In the genomic region with DNA sequence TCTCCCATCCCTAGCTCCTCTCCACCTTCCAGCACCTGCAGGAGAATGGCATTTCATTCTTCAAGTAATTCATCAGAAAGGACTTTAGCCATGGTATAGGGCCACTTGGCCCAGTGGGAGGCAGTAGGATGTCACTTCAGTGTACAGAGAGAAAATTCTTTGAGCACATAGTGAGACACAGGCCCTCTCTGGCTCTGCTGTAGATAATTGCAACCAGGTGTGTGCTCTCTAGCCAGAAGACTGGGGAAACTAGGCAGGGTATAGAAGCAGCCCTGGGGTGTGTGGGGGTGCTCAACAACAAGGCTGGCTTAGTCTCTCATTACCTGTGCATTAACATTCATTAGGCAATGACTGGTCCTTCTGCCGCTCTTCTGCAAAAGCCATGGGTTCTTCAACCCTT, we compare ENCODE assay signal across 22 mouse cellular contexts.
DNase-seq lines count a peak whose midpoint lies in the region; ATAC-seq and TF ChIP-seq lines count a peak whose summit lies in the region.
"Had no signal": no experiment of that assay in that cellular context is flagged by ENCODE, and none has a peak within 500 bp of the region (broad histone marks: within the 10 kb centered on the region; RNA-seq: fewer than 3 reads in every experiment).

No protein-coding gene starts in this region.

- dilution Hi-C loops in CH12.LX (cut with MboI; ENCODE audit: extremely low pct_ligation_motif_present, extremely low pct_unique_long_range_greater_than_20kb, low sequenced_read_pairs), result no loop called here

- in situ Hi-C loops in CH12.LX (cut with MboI; ENCODE audit: low pct_ligation_motif_present, low pct_unique_long_range_greater_than_20kb, low sequenced_read_pairs), result no loop called here

- peak; percentile 59 for DNase-seq in 3T3-L1 (ENCODE audit: low read depth, low spot score)
- no peak for DNase-seq in CH12.LX (ENCODE audit: extremely low read depth)
- peak; percentile 61 for DNase-seq in limb, embryonic 11.5 days (ENCODE audit: low spot score)
- DNase-seq in heart, adult 9 months (ENCODE audit: low spot score in 2 of 2), result no peak
- no peak for DNase-seq in adrenal gland, adult (ENCODE audit: inconsistent age in 2 of 2, low spot score in 1 of 2)
- DNase-seq in frontal cortex, postnatal 36 days (ENCODE audit: low spot score in 2 of 2), result no peak
- DNase-seq: adrenal gland, postnatal 36 days; cerebellum, adult 11 months; cerebellum, postnatal 25 days; forebrain, postnatal 0 days; kidney, postnatal 4 days; lung, adult 18-20 months; lung, postnatal 10 days; thymus, adult 2 months; thymus, postnatal 4 days had no signal

- no peak for TF ChIP-seq EP300 in CH12.LX (IDR thresholded peaks at IDR 0.05; ENCODE audit: low read length)

- TF ChIP-seq POLR2A in CH12.LX (IDR thresholded peaks at IDR 0.05; ENCODE audit: low read depth, low read length), result no peak

- no peak for TF ChIP-seq CTCF in CH12.LX (conservative IDR thresholded peaks at IDR 0.05 in 1 of 2, IDR thresholded peaks at IDR 0.05 in 1 of 2; ENCODE audit: low read depth in 2 of 2, low read length in 2 of 2)

- peaks cover 7 to 25% of the 10 kb centered on the region in 2 experiments for H3K4me1 ChIP-seq in CH12.LX (ENCODE audit: control insufficient read depth in 1 of 2, insufficient read depth in 2 of 2)
- peaks cover 13% of the 10 kb centered on the region for H3K4me1 ChIP-seq in embryonic facial prominence, embryonic 12.5 days
- H3K4me1 ChIP-seq in limb, embryonic 11.5 days (ENCODE audit: control insufficient read depth, insufficient read depth, low read length), result peaks cover 19% of the 10 kb centered on the region
- H3K4me1 ChIP-seq: liver, embryonic 12.5 days had no signal

- H3K79me2 ChIP-seq in CH12.LX (replicated peaks; ENCODE audit: control insufficient read depth, extremely low read depth, insufficient read depth, poor library complexity, severe bottlenecking), result no peaks in the 10 kb centered on the region

- no peak overlapping the region for H3K9ac ChIP-seq in CH12.LX (ENCODE audit: insufficient read depth, low read depth)
- no peak overlapping the region for H3K9ac ChIP-seq in embryonic facial prominence, embryonic 12.5 days
- no peak overlapping the region for H3K9ac ChIP-seq in limb, embryonic 11.5 days (ENCODE audit: low read length)
- H3K9ac ChIP-seq: forebrain, postnatal 0 days; kidney, embryonic 15.5 days; liver, embryonic 12.5 days had no signal

- H3K4me2 ChIP-seq in CH12.LX (ENCODE audit: insufficient read depth, low read depth, poor library complexity, severe bottlenecking), result no peak overlapping the region
- H3K4me2 ChIP-seq in embryonic facial prominence, embryonic 12.5 days (replicated peaks), result no peak overlapping the region
- H3K4me2 ChIP-seq in limb, embryonic 11.5 days (ENCODE audit: low read depth, severe bottlenecking), result no peak overlapping the region
- H3K4me2 ChIP-seq: heart, embryonic 11.5 days; kidney, embryonic 15.5 days; liver, embryonic 12.5 days; midbrain, embryonic 11.5 days had no signal

- H3K27ac ChIP-seq in CH12.LX (ENCODE audit: insufficient read depth, low read depth), result no peak overlapping the region
- peak overlapping the region; percentile 51; the same call in 1 of the 2 replicates for H3K27ac ChIP-seq in embryonic facial prominence, embryonic 12.5 days
- no peak overlapping the region; the same call in 1 of the 2 replicates for H3K27ac ChIP-seq in limb, embryonic 11.5 days (replicated peaks; ENCODE audit: low read depth, low read length)
- H3K27ac ChIP-seq: kidney, embryonic 15.5 days; liver, embryonic 12.5 days; stomach, postnatal 0 days had no signal

- TF ChIP-seq RAD21 in CH12.LX (IDR thresholded peaks at IDR 0.05; ENCODE audit: low read depth, low read length), result peak; percentile 15

- no peak overlapping the region for H3K4me3 ChIP-seq in CH12.LX (replicated peaks in 1 of 3; ENCODE audit: low read depth in 2 of 3, low read length in 2 of 3, poor library complexity in 1 of 3)
- H3K4me3 ChIP-seq in embryonic facial prominence, embryonic 12.5 days, result no peak overlapping the region
- no peak overlapping the region for H3K4me3 ChIP-seq in limb, embryonic 11.5 days (ENCODE audit: low read depth, low read length)
- H3K4me3 ChIP-seq: kidney, embryonic 15.5 days; liver, embryonic 12.5 days had no signal

- H3K27me3 ChIP-seq in CH12.LX (replicated peaks), result no peaks in the 10 kb centered on the region
- H3K27me3 ChIP-seq in embryonic facial prominence, embryonic 12.5 days, result no peaks in the 10 kb centered on the region
- no peaks in the 10 kb centered on the region for H3K27me3 ChIP-seq in limb, embryonic 11.5 days (ENCODE audit: control insufficient read depth, insufficient read depth, low read length)
- H3K27me3 ChIP-seq: kidney, embryonic 15.5 days; liver, embryonic 12.5 days had no signal

- H3K9me3 ChIP-seq in CH12.LX (replicated peaks; ENCODE audit: low read length), result peaks cover 2% of the 10 kb centered on the region
- H3K9me3 ChIP-seq in embryonic facial prominence, embryonic 12.5 days, result 0 out of 2 replicates have a peak, but pooled peaks cover 2% of the 10 kb centered on the region
- H3K9me3 ChIP-seq in limb, embryonic 11.5 days (ENCODE audit: control insufficient read depth, low read length), result no peaks in the 10 kb centered on the region
- H3K9me3 ChIP-seq: kidney, embryonic 15.5 days; liver, embryonic 12.5 days had no signal

- peak; percentile 77; the same call in 1 of the 2 replicates for ATAC-seq in embryonic facial prominence, embryonic 12.5 days (ENCODE audit: insufficient number of reproducible peaks, insufficient read depth, low FRiP score, low TSS enrichment)
- ATAC-seq in limb, embryonic 11.5 days (ENCODE audit: insufficient number of reproducible peaks, low FRiP score, low TSS enrichment, low read depth), result peak; percentile 78
- ATAC-seq: forebrain, postnatal 0 days; intestine, postnatal 0 days; liver, embryonic 12.5 days had no signal

- no peaks in the 10 kb centered on the region for H3K36me3 ChIP-seq in CH12.LX (replicated peaks in 1 of 2; ENCODE audit: control insufficient read depth in 1 of 2, insufficient read depth in 1 of 2, low read length in 1 of 2)
- no peaks in the 10 kb centered on the region for H3K36me3 ChIP-seq in embryonic facial prominence, embryonic 12.5 days
- no peaks in the 10 kb centered on the region for H3K36me3 ChIP-seq in limb, embryonic 11.5 days (ENCODE audit: control insufficient read depth, insufficient read depth, low read length)
- H3K36me3 ChIP-seq: kidney, embryonic 15.5 days; liver, embryonic 12.5 days had no signal

- WGBS in embryonic facial prominence, embryonic 12.5 days, result 35% methylated on average over 1 of the region's 1 CpGs
- 26% methylated on average over 1 of the region's 1 CpGs for WGBS in limb, embryonic 11.5 days

TF ChIP-seq in CH12.LX, 34 proteins besides CTCF, POLR2A, EP300 and RAD21:
- TF ChIP-seq SMC3 (IDR thresholded peaks at IDR 0.05; ENCODE audit: low read depth, low read length), result peak; percentile 25
- TF ChIP-seq TBP (conservative IDR thresholded peaks at IDR 0.05; ENCODE audit: low read depth, low read length), result no peak

Comparison
In these comparisons a context has a peak if more than half of its experiments do, and no peak if none do; other contexts are left out.
1. DNase-seq: peak in 3T3-L1 (single experiment) and limb, embryonic 11.5 days (single experiment); none in CH12.LX (single experiment), heart, adult 9 months (0 of 2), adrenal gland, adult (0 of 2) and frontal cortex, postnatal 36 days (0 of 2).